Mouse (Mus musculus): ENCODE measurements around the gene Lgals1.

The Lgals1 gene

DNA sequence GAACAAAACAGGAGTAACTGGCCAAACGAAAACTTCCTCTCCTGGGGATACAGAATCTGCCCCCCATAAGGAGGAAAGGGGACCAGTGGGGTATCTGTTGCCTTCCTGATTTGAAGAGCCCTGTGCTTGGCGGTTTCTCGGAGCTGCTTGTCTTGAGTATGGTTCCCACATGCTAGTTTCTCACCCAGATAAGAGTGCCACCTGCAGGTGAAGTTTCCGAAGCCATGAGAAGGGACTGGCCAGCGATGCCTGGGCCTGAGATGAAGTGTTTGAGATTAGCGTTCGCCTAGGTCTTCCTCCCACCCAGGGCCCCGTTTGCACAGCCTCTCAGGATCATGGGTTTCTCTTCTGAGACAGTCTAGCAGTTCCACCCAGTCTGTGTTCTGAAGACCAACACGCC, 14.5 kb upstream of the Lgals1 start:
- no peak for DNase-seq (ENCODE audit: low read depth)

DNA sequence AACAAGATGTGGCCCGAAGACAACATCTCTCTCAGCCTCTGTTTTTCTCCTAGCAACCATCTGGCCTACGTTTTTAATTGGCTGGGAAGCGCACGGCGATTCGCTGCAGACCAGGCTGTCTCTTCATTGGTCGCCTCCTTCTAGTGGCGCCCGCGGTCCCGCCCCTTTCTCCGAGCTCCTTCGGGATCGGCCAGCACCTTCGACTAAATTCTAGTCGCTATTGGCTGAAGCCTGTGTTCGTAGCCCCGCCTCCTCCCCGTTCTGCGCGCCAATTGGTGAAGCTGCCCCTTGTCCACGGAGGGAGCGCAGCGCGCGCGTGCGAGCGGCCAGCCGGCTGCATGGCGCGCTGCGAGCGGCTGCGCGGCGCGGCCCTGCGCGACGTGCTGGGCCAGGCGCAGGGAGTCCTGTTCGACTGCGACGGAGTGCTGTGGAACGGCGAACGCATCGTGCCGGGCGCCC, 12.9 kb upstream of the Lgals1 start, which contains the start of gene Pdxp:
Pdxp (plus strand) TSS at position 288 of the 459 bp plus-strand sequence.
- peak; percentile 97 for DNase-seq (ENCODE audit: low read depth)

DNA sequence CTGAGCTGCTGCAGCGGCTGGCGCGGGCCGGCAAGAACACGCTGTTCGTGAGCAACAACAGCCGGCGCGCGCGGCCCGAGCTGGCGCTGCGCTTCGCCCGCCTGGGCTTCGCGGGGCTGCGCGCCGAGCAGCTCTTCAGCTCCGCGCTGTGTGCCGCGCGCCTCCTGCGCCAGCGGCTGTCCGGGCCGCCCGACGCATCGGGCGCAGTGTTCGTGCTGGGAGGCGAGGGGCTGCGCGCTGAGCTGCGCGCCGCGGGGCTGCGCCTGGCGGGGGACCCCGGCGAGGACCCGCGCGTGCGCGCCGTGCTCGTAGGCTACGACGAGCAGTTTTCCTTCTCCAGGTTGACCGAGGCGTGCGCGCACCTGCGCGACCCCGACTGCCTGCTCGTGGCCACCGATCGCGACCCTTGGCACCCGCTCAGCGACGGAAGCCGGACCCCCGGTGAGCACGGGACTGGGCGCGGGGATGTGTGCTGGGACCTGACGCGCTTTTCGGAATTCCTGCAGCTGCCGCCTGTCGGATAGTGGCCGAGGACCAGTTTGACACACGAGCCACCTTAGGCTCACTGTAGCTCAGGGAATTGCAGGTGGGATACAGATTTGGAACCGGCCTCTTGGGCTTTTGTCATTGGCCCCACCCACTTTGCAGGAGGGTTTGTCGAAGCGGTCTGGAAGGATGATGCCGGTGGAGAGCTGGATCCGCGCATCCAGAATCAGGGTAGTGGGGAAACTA, 12.3 kb upstream of the Lgals1 start:
- DNase-seq (ENCODE audit: low read depth): no peak

DNA sequence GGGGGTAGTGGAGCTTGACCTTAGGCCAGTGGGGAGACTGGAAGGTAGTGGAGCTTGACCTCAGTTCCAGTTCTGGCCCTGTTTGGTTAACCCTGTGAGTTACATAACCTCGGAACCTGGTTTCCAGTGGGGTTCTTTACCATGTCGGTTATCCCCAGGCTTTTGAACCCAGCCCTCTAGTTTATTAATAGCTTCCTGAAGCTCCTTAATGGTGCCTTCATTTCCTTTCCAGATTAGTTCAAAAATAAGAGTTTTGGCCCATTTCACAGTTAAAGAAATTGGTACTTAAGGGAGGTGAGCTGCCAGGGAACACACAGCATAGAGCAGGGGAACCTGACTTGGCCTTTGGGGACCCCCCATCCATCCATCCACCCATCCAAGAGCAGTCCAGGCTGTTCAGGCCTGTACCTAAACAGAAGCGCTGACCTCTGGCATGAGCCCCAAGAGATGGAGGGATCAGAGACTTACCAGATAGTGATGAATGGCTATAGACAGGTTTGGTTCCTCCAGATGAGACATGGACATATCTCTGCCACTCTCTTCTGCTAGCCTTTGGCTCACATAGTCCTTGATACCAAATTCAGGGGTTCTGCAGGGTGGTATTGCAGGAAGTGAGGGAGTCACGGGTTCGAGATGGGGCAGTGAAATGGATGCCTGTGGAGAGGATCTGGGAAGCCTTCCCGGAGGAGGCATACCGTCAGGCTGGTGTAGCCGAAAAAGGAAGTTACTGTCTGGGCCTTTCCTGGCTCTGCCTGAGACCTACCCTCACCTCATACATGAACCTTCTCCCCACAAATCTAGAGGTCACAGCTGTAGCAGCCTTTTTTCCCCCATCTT, 11.5 kb upstream of the Lgals1 start:
- no peak for DNase-seq (ENCODE audit: low read depth)

DNA sequence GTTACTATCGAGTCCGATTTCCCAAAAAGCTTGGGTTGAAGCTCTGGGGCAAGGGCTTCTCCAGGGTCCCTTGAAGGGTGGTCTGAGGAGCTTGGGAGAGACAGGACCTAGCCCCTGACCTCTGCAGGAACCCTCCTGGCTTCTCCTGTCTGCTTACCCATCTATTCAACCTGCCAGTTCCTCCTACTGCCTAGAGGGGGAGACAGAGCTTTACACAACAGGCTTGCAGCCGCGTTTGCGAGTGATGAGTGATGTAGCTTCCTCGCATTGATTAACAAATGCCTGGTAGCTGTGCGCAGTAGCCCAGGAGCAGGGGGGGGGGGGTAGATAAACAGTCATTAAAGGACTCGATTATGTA, 10.9 kb upstream of the Lgals1 start:
- peak; percentile 74 for DNase-seq (ENCODE audit: low read depth)

DNA sequence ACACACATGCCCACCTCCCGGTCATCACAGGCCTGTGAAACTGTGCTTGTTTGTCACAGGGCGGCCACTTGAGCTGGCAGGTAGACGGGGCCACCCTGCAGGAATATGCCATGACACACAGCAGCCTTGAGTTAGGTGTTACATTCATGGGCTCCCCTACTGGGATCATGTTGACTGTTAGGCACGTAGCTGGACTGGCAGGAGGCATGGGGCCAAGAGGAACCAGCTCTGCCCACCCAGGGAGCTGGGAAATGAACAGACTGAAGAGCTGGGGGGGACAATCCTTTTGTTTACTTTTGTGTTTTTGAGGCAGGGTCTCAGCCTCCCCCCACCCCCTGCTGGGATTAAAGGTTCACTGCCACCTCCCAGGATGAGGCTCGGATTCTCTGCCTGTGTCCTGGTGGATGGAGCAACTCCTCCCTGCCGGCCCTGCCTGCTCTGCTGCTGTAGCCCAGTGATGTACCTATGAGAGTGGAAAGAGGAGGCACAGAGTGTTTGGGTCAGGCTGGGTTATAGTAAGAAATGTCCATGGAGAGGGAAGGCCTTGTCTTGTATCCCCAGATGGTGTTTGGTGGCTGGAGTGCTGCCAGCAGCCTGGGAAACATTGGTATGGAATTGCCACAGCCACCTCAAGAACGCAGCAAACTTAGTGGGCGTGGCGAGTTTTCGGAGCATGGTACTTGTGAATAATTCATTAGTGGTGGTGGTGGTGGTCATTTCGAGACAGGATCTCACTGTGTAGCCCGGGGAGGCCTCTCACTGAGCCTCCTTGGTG, 10.3 kb upstream of the Lgals1 start:
- DNase-seq (ENCODE audit: low read depth): no peak

DNA sequence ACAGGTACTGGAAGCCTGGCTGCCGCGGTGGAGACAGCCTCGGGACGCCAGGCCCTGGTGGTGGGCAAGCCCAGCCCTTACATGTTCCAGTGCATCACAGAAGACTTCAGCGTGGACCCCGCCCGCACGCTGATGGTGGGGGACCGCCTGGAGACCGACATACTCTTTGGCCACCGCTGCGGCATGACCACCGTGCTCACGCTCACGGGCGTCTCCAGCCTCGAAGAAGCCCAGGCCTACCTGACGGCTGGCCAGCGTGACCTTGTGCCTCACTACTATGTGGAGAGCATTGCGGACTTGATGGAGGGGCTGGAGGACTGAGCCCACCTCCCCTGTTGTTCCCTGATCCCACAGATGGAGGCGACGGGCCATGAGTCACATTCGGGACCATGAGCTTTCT, 8.4 kb upstream of the Lgals1 start:
- DNase-seq (ENCODE audit: low read depth): no peak

DNA sequence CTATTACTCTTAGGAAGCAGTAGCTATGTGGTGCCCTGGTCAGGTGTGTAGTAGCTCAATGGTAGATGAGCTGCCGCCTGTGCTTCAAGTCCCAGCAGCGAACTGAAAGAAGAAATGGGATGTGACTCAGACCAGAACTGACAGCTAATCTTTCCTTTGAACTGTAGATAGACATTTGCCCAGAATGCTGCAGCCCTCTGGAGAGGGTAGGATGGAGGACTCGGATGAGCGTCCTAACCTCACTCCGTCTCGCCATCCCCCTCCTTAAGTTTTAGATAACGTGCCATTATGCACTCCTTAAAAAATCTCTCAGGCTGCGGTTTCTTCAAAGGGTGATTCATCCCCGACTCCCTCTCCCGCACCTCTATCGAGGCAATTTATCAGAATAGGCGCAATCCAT, 6.6 kb upstream of the Lgals1 start:
- no peak for DNase-seq (ENCODE audit: low read depth)

DNA sequence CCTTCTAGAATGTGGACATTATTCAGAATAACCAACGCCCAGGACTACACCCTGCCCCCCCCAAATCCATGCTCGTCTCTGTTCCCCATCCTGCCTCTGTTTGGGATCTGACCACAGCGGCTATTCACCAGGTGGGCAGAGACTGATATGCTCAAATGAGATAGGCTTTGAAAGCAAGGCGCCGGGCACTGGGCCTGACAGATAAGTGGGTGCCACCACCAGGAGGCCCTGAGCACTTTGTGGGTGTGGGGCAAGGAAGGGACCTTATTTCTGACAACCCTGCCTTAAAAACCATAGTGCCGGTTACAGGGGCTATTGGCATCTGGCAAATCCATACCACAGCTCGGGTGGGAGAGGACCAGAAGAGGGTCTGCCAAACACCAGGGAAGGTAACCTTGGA, 3.8 kb upstream of the Lgals1 start:
- peak; percentile 81 for DNase-seq (ENCODE audit: low read depth)

DNA sequence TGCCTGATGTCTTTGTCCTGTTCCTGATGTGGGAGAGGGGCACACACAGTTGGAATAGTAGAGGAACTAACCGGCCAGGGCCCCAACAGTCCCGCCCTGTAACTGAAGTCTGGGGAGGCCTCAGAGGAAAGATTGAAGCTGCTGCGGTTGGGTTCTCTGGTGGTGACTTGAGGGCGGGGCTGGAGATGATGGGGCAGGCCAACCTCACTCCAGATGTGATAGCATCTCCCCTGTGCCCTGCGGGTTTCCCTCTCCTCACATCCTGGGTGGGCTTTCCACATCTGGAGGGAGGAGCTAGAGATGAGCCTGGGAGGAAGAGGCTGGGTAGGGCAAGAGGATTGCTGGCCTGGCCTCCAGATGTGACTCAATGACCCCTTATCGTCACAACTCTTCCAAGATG, 2.9 kb upstream of the Lgals1 start:
- DNase-seq (ENCODE audit: low read depth): peak; percentile 74

DNA sequence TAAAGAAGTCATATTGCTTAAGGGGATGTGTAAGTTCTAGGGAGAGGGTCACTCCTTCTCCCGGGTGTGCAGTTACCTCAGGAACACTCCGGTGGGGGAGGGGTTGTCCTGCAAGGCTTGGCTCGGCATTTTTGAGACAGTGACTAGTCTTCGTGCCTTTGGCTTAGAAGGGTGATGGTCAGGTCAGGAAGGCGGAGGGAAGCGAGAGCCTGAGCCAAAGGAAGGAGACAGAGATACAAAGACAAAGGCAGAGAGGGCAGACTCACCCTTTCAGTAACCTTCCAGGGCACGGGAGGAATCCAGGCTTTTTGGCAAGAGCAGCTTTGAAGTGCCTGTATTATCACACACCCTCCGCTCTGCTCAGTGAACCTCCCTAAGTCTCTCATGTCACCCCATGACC, 1.4 kb upstream of the Lgals1 start:
- no peak for DNase-seq (ENCODE audit: low read depth)

DNA sequence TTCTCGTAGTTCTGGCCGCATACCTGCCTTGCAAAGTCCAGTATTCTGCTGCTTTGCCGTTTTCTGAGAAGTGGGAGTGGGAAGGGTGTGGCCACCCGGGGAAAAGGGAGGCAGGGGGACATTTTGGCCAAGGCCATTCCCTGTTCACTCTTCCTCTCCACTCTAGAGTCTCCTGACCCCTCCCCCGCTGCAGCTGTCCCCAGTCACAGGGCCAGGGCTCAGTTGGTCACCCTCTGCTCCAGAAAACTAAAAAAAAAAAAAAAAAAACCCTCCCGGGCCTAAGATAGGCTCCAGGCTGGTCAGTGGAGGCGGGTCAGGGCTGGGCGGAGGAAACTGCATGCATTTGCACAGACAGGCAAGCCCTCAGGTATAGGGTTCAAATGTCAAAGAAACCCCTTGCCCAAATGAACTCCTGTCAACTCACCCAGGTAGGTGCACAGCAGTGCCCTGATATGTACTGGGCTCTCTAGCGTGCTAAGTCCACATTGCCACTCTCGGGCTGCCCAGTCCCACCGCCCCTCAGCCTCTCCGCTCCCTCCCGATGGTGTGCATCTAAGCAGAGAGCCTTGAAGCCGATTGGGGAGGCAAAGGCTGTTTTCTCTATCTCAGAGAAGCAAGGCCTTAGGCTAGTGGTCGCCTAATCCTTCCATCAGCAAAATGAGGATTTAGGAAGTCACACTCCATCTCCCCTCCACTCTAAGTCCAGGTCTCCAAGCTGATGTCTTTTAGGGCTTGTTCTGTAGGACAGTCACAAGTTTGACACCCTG, 679 bp downstream of the Lgals1 start:
- DNase-seq (ENCODE audit: low read depth): no peak

DNA sequence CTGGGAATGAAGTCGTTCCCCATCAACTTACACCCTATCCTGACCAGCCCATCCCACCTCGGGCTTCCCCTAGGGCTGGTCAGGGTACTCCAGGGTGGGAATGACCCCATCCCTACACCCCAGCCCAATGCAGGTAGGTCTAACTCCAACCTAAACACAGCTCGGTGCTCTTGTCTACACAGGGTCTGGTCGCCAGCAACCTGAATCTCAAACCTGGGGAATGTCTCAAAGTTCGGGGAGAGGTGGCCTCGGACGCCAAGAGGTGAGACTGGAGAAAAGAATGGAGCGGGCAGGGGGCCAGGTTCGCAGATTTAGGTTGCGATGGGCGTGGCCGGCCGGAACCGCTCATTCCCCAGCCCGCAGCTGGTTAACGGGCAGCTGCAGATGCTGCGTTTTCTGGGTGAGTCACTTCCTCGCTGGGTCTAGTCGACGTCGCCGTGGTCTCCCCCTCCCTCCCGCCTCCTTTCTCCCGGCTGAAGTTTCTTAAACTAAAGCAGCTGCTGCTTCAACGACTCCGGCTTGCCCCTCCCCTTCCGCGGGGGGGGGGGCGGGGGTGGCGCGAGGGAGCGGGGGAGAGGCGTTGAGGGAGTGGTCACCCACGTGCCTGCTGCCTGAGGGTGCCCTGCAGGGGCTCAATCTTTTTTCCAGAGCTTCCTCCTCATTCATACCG, 1.4 kb downstream of the Lgals1 start:
- DNase-seq (ENCODE audit: low read depth): no peak

DNA sequence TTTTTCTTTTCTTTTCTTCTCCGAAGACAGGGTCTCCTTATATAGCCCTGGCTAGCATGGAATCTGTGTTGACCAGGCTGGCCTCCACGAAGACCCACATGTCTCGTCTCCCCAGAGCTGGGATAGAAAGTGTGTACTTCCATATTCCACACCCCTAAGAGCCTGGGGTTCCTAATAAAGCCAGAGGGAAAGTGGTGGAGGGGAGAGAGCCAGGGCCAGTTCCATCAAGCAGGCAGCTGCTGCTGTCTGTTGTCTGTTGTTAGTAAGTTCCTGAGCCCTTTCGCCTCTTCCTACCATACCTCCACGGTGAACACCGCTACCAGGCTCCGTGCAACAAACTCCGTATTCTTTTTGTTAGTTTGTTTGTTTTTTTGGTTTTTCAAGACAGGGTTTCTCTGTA, 2.0 kb downstream of the Lgals1 start:
- no peak for DNase-seq (ENCODE audit: low read depth)

DNA sequence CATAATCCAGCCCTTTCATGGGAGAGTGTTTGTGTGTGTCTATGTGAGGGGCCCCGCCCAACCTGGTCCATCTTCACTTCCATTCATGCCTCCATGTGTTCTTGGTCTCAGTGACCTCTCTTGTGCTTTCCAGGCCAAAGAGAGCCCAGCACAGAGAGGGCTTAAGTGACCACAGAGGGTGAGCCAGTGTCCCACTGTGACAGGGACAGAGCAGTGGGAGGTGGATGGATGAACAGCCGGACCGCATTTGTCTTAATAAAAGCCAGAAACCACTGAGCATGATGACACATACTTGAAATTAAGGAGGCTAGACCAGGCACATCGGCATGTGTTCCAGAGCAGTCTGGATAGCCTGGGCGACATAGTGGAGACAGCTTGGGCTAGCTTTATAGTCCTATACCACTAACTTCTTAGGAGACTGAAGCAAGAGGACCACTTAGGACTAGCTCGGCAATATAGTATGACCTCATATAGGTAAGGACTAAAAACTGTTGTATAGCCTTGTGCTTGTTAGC, 3.7 kb downstream of the Lgals1 start:
- DNase-seq (ENCODE audit: low read depth): no peak

DNA sequence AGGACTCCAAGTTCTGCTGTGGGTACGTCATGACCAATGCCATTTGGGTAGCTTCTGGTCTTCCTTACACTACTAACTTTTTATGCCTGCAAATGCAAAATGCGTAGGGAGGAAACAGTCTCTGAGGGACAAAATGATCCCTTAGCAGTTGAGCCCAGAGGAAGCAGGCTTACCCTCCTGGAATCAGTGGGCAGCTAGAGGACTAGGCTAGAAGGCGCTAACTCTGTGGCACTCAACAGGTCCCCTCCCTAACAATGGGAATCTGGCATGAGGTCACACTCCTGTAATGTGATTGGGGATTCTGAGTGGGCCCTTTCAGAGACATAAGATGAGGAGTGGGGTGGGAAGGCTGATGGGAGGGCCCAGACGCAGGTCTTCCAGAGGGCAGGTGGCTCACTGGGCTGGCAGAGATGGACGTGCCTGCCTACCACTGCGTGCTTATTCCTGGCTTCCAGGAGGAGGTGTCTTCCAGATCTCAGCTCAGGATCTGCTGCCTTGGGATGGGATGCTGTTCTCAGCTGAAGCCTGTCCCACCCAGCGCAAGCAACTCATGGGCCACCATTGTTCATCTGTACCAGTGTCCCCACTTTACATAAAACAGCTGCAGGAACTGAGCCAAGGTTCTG, 4.4 kb downstream of the Lgals1 start:
- no peak for DNase-seq (ENCODE audit: low read depth)

DNA sequence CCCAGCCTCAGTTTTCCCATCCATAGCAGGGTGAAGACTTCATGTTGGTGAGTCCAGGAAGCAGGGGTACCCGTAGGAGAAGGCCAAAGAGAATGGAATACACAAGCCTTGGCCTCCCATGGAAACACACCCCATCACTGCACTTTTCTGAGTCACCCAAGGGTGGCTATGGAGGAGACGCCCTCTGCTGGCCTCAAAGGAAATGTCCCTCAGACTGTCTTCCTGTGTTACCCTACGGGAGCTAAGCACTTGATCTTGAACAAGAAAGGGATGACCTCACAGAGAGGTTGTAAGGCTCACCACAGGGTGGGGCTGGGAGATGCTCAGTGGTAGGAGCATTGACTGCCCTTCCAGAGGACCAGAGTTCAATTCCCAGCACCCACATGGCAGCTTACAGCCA, 5.1 kb downstream of the Lgals1 start:
- peak; percentile 76 for DNase-seq (ENCODE audit: low read depth)

DNA sequence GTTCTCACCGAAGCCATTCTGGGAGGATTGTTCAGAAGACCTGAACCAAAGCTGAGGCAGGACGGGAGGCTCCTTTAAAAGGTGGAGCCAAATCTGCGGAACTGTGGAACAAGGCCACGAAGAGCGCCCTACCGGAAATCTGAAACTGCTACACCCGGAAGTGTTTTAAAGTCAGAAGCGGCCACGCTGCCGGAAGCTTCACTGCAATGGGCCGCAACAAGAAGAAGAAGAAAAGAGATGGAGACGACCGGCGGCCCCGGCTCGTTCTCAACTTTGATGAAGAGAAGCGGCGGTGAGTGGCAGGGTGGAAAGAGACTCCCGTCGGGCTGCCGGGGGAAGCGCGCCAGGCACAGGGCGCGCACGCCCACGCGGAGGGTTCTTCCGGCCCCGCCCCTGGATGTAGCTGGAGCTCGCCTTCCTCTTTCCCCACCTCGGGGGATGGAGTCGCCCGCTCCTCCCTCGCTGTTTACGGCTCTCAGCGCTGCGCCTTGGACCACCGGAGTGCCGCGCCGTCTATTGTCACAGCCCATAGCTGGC, 8.3 kb downstream of the Lgals1 start, which contains the start of gene Nol12:
Nol12 (plus strand) TSS at position 150 of the 537 bp plus-strand sequence.
- DNase-seq (ENCODE audit: low read depth): peak; percentile 86

DNA sequence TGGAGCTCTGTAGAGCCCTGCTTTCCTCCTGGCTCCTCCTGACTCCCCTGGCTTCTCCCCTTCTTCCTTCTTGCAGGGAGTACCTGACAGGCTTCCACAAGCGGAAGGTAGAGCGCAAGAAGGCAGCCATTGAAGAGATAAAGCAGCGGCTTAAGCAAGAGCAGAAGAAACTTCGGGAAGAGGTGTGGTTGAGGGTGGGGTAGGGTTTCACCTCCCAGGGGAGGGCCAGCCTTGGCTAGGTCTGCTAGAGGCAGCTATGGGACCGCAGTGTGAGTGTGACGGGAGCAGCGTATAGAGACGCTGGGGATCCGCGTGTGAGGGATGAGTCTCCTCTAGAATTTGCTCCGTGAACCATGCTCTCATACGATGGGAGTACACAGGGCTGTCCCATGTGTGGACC, 9.9 kb downstream of the Lgals1 start:
- DNase-seq (ENCODE audit: low read depth): no peak

DNA sequence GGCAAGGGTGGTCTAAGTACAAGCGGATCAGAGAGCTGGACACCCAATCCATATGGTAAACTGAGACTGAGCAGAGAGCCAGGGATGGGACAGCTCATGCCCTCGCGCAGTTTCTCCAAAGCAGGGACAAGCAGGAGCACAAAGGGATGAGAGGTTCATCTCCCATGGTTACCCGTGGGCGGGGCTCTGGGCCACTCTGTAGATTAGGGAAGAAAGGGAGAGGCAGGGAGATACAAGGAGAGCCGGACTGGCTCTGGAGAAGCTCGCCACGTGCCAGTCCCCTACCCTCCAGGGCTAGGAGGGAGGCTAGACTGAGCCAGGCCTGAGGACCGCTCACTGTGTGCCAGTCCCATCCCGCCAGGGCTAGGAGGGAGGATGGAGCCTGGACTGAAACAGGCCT, 10.8 kb downstream of the Lgals1 start:
- no peak for DNase-seq (ENCODE audit: low read depth)
